27 mouse cellular contexts compared by ENCODE assay signal in genomic region chr11:26086679-26087078, GRCm38 (mm10).
DNase-seq lines count a peak whose midpoint lies in the region; ATAC-seq and TF ChIP-seq lines count a peak whose summit lies in the region.
"Had no signal": no experiment of that assay in that cellular context is flagged by ENCODE, and none has a peak within 500 bp of the region (broad histone marks: within the 10 kb centered on the region; RNA-seq: fewer than 3 reads in every experiment).

No protein-coding gene starts in this region.

- 56% methylated on average over 7 of the region's 7 CpGs for WGBS in forebrain, embryonic 11.5 days
- WGBS in forebrain, postnatal 0 days: 45% methylated on average over 7 of the region's 7 CpGs
- WGBS in midbrain, embryonic 12.5 days: 60% methylated on average over 7 of the region's 7 CpGs
- 45% methylated on average over 7 of the region's 7 CpGs for WGBS in midbrain, embryonic 16.5 days
- 40% methylated on average over 7 of the region's 7 CpGs for WGBS in hindbrain, embryonic 13.5 days

- TF ChIP-seq CTCF in forebrain, postnatal 0 days (IDR thresholded peaks at IDR 0.05; ENCODE audit: low read depth): no peak

- no peak overlapping the region for H3K27ac ChIP-seq in forebrain, embryonic 11.5 days (ENCODE audit: low read depth, low read length)
- H3K27ac ChIP-seq in forebrain, postnatal 0 days (ENCODE audit: low read depth, low read length): no peak overlapping the region
- no peak overlapping the region for H3K27ac ChIP-seq in midbrain, embryonic 12.5 days (replicated peaks)
- H3K27ac ChIP-seq in midbrain, embryonic 16.5 days (ENCODE audit: low read length): no peak overlapping the region
- peak overlapping the region; percentile 40; the same call in 1 of the 2 replicates for H3K27ac ChIP-seq in hindbrain, embryonic 13.5 days
- H3K27ac ChIP-seq: limb, embryonic 10.5 days; limb, embryonic 15.5 days; liver, embryonic 13.5 days; macrophage had no signal

- no peak overlapping the region for H3K4me3 ChIP-seq in forebrain, embryonic 11.5 days (ENCODE audit: low read depth, low read length)
- no peak overlapping the region for H3K4me3 ChIP-seq in forebrain, postnatal 0 days (ENCODE audit: low read depth, low read length)
- no peak overlapping the region for H3K4me3 ChIP-seq in midbrain, embryonic 12.5 days
- no peak overlapping the region for H3K4me3 ChIP-seq in midbrain, embryonic 16.5 days (ENCODE audit: low read depth, low read length)
- no peak overlapping the region for H3K4me3 ChIP-seq in hindbrain, embryonic 13.5 days
- H3K4me3 ChIP-seq: limb, embryonic 10.5 days; limb, embryonic 15.5 days; liver, embryonic 13.5 days had no signal

- H3K9me3 ChIP-seq in forebrain, embryonic 11.5 days (ENCODE audit: control insufficient read depth, low read length): no peaks in the 10 kb centered on the region
- H3K9me3 ChIP-seq in forebrain, postnatal 0 days (ENCODE audit: low read length): no peaks in the 10 kb centered on the region
- no peaks in the 10 kb centered on the region for H3K9me3 ChIP-seq in midbrain, embryonic 12.5 days
- no peaks in the 10 kb centered on the region for H3K9me3 ChIP-seq in midbrain, embryonic 16.5 days (replicated peaks; ENCODE audit: control insufficient read depth, low read length, poor library complexity, severe bottlenecking)
- H3K9me3 ChIP-seq in hindbrain, embryonic 13.5 days: no peaks in the 10 kb centered on the region
- H3K9me3 ChIP-seq: limb, embryonic 10.5 days; limb, embryonic 15.5 days; liver, embryonic 13.5 days had no signal

- peaks cover 4% of the 10 kb centered on the region; the same call in 1 of the 2 replicates for H3K4me1 ChIP-seq in forebrain, embryonic 11.5 days (replicated peaks; ENCODE audit: control insufficient read depth, insufficient read depth, low read length)
- H3K4me1 ChIP-seq in forebrain, postnatal 0 days (ENCODE audit: insufficient read depth): no peaks in the 10 kb centered on the region
- H3K4me1 ChIP-seq in midbrain, embryonic 12.5 days: peaks cover 6% of the 10 kb centered on the region; the same call in 1 of the 2 replicates
- H3K4me1 ChIP-seq in midbrain, embryonic 16.5 days (ENCODE audit: control insufficient read depth, insufficient read depth, low read length): no peaks in the 10 kb centered on the region
- H3K4me1 ChIP-seq in hindbrain, embryonic 13.5 days (replicated peaks): peaks cover 4% of the 10 kb centered on the region
- H3K4me1 ChIP-seq: limb, embryonic 10.5 days; limb, embryonic 15.5 days; liver, embryonic 13.5 days had no signal

- H3K36me3 ChIP-seq in forebrain, embryonic 11.5 days (ENCODE audit: control insufficient read depth, insufficient read depth, low read length): no peaks in the 10 kb centered on the region
- no peaks in the 10 kb centered on the region for H3K36me3 ChIP-seq in forebrain, postnatal 0 days (ENCODE audit: insufficient read depth)
- no peaks in the 10 kb centered on the region for H3K36me3 ChIP-seq in midbrain, embryonic 12.5 days
- no peaks in the 10 kb centered on the region for H3K36me3 ChIP-seq in midbrain, embryonic 16.5 days (ENCODE audit: control insufficient read depth, insufficient read depth, low read length)
- H3K36me3 ChIP-seq in hindbrain, embryonic 13.5 days: no peaks in the 10 kb centered on the region
- H3K36me3 ChIP-seq: limb, embryonic 10.5 days; limb, embryonic 15.5 days; liver, embryonic 13.5 days had no signal

- 0 out of 2 replicates have a peak, but pooled peaks have one; percentile 43 for ATAC-seq in forebrain, embryonic 11.5 days (replicated peaks; ENCODE audit: low FRiP score)
- no peak for ATAC-seq in forebrain, postnatal 0 days
- peak; percentile 68 for ATAC-seq in midbrain, embryonic 12.5 days (ENCODE audit: low FRiP score, low read depth)
- ATAC-seq in midbrain, embryonic 16.5 days: no peak
- ATAC-seq in hindbrain, embryonic 13.5 days (ENCODE audit: low FRiP score): 0 out of 2 replicates have a peak, but pooled peaks have one; percentile 46
- ATAC-seq: intestine, postnatal 0 days; lung, postnatal 0 days; Patski had no signal

- no peak for DNase-seq in forebrain, embryonic 11.5 days (ENCODE audit: low spot score)
- no peak for DNase-seq in forebrain, postnatal 0 days
- peak; percentile 53 for DNase-seq in ES-CJ7 (ENCODE audit: low read depth, low spot score)
- no peak for DNase-seq in cerebellum, postnatal 10 days
- DNase-seq in adrenal gland, postnatal 14 days: no peak
- DNase-seq: adrenal gland, adult 2 months; cerebellum, adult 8-10 months; cerebellum, postnatal 36 days; gastrocnemius, postnatal 14 days; heart, adult 11 months; heart, postnatal 36 days; kidney, adult 9 months; kidney, postnatal 10 days; layer of hippocampus, postnatal 36 days; liver, embryonic 13.5 days; lung, adult 18-20 months had no signal

- no peak overlapping the region for H3K4me2 ChIP-seq in forebrain, embryonic 11.5 days (ENCODE audit: low read depth, low read length, severe bottlenecking)
- no peak overlapping the region for H3K4me2 ChIP-seq in forebrain, postnatal 0 days (ENCODE audit: low read depth)
- no peak overlapping the region for H3K4me2 ChIP-seq in midbrain, embryonic 12.5 days (replicated peaks)
- H3K4me2 ChIP-seq in midbrain, embryonic 16.5 days (ENCODE audit: low read length): no peak overlapping the region
- H3K4me2 ChIP-seq in hindbrain, embryonic 13.5 days: no peak overlapping the region
- H3K4me2 ChIP-seq: heart, embryonic 11.5 days; limb, embryonic 15.5 days; liver, embryonic 13.5 days had no signal

- 0 out of 2 replicates have a peak overlapping the region, but pooled peaks have one; percentile 27 for H3K9ac ChIP-seq in forebrain, embryonic 11.5 days (ENCODE audit: low read length)
- no peak overlapping the region for H3K9ac ChIP-seq in forebrain, postnatal 0 days
- no peak overlapping the region for H3K9ac ChIP-seq in midbrain, embryonic 12.5 days (replicated peaks)
- H3K9ac ChIP-seq in midbrain, embryonic 16.5 days (ENCODE audit: low read depth, low read length): no peak overlapping the region
- H3K9ac ChIP-seq in hindbrain, embryonic 13.5 days: no peak overlapping the region
- H3K9ac ChIP-seq: limb, embryonic 15.5 days; liver, embryonic 13.5 days had no signal

- no peaks in the 10 kb centered on the region for H3K27me3 ChIP-seq in forebrain, embryonic 11.5 days (ENCODE audit: control insufficient read depth, insufficient read depth, low read length)
- no peaks in the 10 kb centered on the region for H3K27me3 ChIP-seq in forebrain, postnatal 0 days (ENCODE audit: insufficient read depth, low read length)
- no peaks in the 10 kb centered on the region for H3K27me3 ChIP-seq in midbrain, embryonic 12.5 days
- no peaks in the 10 kb centered on the region for H3K27me3 ChIP-seq in midbrain, embryonic 16.5 days (ENCODE audit: control insufficient read depth, insufficient read depth, low read depth, low read length)
- H3K27me3 ChIP-seq in hindbrain, embryonic 13.5 days: no peaks in the 10 kb centered on the region
- H3K27me3 ChIP-seq: CH12.LX; limb, embryonic 15.5 days; liver, embryonic 13.5 days had no signal

Comparison
In these comparisons a context has a peak if more than half of its experiments do, and no peak if none do; other contexts are left out.
1. ATAC-seq: peak in forebrain, embryonic 11.5 days (single experiment), midbrain, embryonic 12.5 days (single experiment) and hindbrain, embryonic 13.5 days (single experiment); none in forebrain, postnatal 0 days (single experiment) and midbrain, embryonic 16.5 days (single experiment).